Mouse (Mus musculus) G1E (cell line): ENCODE measurements around the gene Gm6096.

Experiments used
- CTCF ChIP-seq: IDR thresholded peaks from 2 replicates; pipeline ENCODE4 v1.5.1; 2012; ENCODE audit warnings: low read depth, low read length, inconsistent platforms, mixed read lengths
- TAL1 ChIP-seq: conservative IDR thresholded peaks from 2 replicates; pipeline ENCODE4 v1.6.1; 2012; ENCODE audit warnings: low read depth, low read length, inconsistent platforms, mixed read lengths

DNA sequence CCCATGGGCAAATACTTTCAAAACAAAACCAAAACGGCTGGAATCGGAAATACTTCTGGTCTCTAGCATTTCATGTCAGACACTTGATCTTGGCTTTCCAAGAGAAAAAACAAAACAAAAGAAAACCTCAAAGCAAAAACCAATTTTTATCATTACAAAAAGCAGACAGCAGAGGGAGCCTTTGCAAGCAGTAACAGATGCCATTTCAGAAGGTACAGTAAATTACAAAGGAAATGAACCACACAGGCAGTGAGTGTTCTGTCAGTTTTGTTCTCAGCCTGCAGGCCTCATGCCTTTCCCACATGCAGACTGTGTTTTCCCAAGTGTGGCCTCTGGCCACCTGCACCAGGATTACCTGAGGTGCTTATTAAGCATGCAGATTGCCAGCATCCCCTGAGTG is 1.2 kb downstream of the Gm6096 start:
- no peak for TF ChIP-seq CTCF
- no peak for TF ChIP-seq TAL1
